Mouse (Mus musculus) brain, embryonic 14.5 days (tissue): Measurements from ENCODE around the gene Wbp2. TPM values are rescaled to one million over a fixed set of nuclear protein-coding genes. Genes with fewer than 3 reads are reported as not detected.

Source experiments
- DNase-seq: peaks from one replicate; pipeline ENCODE4 v3.0.0-alpha.2; 2011; ENCODE audit warnings: low read depth
- CTCF ChIP-seq: fragments of 200-500 bp; IDR thresholded peaks from 2 replicates; pipeline ENCODE4 v1.5.1; 2012; ENCODE audit warnings: inconsistent platforms, mild to moderate bottlenecking, moderate library complexity, borderline replicate concordance; ENCODE audit not compliant: insufficient read depth, insufficient read length; ENCODE audit errors: extremely low read depth
- POLR2A ChIP-seq: fragments of 200-500 bp; IDR thresholded peaks from 2 replicates; pipeline ENCODE4 v1.6.1; 2012; ENCODE audit warnings: mild to moderate bottlenecking, inconsistent platforms, borderline replicate concordance; ENCODE audit not compliant: poor library complexity, insufficient read depth, insufficient read length, severe bottlenecking; ENCODE audit errors: extremely low read depth
- polyA plus RNA-seq: library from polyadenylated mRNA; depleted of rRNA; stranded (reverse); fragments of >200 nt; gene quantifications from 2 replicates; pipeline ENCODE4 v1.2.3, GENCODE M21; 2012; rRNA removed

Gene Wbp2
- 142 and 148 TPM in 2 replicates for polyA plus RNA-seq

DNA sequence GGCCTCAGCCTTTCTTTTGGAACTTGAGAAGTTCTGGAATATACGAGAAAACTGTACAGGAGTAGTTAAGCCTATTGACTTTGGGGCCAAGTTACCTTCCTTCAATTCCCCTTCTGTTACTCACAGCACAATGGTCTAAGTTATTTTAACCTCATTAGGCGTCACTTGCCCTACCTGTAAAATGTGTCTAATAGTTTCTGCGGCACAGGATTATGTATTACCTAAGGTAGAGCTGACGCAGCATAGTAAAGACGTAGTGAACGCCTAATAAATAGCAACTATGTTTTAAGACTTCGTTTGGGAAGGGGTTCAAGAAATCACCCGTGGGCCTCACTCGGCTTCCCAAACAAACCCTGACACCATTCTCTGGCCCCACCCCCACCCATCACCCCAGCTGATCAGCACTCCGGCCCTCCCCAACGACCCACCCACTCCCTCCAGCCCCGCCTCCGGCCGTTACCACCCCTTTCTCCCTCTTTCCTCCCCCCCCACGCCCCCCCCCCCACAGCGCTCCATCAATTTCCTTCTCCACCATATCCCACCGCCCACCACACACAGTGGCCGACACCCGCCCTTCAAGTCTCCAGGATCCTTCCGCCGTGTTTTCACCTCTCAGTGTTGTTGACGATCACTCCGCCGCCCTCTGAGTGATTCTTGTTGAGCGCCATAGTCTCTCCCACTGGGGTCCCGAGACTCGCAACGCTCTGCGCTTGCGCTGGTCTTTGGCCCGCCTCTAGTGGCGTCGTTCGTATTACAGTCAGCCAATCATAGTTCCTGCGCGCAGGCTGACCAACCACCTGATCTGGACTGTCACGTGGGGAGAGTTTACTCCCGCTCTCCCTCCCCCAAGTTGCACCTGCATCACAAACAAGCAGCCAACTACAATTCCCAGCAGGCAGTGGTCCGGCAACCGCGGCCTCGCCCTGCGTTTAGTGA lies at the start of gene Wbp2:
Wbp2 (minus strand) TSS at position 738 of the 936 bp plus-strand sequence.
- DNase-seq: peak; percentile 100
- TF ChIP-seq POLR2A: peak; percentile 49; the same call in 1 of the 2 replicates
- TF ChIP-seq CTCF: no peak; the same call in 1 of the 2 replicates

DNA sequence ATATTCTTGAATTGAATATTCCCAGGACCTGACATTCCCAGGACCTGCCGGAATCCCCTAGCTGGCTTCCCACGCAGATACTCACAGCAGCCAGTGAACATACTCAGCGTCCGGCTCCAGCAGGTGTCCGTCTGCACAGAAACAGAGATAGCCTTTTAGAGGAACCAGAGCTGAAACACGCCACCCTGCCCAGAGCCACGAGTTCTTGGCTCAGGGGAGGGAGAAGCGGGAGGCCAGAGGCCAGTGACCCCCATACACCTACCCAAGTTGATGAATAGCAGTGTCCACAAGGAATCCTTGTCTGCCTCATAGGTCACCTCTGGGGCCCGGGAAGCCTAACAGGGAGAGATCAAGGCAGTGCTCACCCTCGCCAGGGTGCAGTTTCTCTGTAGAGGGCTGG lies 47.4 kb upstream of the Wbp2 start:
- no peak for DNase-seq
- TF ChIP-seq CTCF (no peak), POLR2A (no peak)

DNA sequence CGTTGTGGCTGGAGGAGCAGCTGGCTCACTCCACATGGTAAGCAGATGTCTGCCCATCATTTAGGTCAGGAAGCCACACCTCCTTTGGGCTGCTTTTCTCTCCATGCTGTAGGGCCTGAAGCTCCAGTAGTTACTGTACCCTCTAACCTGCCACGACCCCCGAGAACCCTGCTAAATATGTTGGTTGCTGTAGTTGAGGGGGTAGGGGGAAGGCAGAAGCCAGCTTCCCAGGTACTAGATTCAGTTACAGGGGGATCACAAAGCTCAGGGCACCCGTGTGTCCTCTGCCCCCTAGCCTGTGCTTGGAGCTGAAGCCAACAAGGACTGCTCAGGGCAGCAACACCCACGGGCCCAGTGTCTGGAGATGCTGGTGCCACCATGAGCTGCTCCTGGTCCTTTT lies 46.7 kb upstream of the Wbp2 start:
- DNase-seq: no peak
- TF ChIP-seq CTCF: no peak
- no peak for TF ChIP-seq POLR2A

DNA sequence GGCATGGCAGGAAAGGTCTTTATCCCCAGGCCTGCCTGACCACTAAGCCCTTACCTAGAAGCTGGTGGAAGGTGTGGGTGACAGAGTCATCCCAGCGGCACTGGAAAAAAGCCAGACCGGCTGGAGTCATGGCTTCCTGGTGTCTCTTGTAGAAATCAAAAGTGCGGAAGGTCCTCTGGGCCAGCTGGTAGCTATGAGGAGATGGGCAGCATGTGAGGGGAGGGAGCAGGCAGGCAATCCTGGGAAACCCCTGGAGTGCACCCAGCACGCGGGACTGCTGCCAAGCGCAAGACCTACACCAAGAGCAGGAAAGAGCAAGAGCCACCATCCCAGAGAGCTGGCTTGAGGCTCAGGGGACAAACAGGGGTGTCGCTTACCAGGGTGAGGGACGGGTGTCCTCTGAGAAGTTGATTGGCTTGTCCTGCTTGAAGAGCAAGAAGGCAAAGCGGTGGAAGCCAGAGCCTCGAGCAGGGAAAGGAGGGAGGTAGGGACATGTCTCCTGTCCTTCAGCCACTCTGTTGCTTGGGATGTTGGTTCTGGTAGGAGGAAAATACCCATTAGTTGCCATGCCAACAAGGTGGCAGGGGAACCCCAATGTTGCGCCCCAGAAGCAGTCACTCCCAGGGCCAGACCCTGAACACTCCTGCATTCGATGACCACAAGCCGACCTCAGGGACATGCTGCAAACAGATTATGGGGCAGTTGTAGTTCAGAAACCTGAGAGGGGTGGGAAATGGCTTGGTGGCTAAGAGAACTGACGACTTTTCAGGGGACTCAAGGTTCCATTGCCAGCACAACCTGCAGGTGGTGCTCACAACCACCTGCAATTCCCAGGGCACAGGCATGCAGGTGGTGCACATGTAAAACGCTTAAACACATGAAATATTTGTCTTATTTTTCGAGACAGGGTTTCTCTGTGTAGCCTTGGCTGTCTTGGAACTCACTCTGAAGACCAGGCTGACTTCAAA lies 45.9 kb upstream of the Wbp2 start:
- TF ChIP-seq CTCF (peak; percentile 17; the same call in 1 of the 2 replicates), POLR2A (no peak)
- no peak for DNase-seq

DNA sequence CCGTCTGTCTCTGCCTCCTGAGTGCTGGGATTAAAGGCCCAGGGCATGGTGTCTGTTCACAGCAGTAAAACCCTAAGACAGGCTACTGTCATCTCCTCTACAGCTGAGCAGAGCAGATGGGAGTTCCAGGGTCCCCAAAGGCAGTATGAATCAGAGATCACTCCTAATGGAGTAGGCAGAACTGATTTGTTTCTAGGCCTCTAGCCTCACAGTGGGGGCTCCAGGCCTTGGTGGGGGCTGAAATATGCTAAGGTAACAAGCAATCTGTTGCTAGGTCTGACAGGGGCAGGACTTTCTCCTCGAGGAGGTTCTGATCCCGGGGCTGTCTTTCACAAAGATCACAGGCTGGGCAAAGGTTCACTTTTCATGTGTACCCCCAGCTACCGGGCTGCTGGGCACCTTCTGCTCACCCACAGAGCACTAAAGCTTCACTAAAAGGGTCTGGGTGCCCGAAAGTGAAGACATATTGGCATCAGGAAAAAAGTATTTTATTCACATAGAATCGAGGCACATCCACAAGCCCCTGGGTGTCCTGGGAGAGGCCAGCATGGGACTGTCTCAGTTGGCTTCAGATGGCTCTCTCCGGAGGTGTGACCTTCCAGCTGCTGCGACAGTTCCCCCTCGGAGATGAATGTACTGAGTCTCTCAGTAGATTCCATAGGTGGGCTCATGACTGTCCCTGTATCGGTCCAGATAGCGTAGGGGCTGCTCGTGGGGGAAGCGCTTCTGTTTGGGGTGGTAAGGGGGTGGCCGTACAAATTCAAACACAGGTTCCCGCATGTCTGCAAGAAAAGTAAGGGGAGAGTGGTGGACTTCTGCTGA lies 44.8 kb upstream of the Wbp2 start:
- no peak for TF ChIP-seq CTCF
- TF ChIP-seq POLR2A: no peak
- no peak for DNase-seq

DNA sequence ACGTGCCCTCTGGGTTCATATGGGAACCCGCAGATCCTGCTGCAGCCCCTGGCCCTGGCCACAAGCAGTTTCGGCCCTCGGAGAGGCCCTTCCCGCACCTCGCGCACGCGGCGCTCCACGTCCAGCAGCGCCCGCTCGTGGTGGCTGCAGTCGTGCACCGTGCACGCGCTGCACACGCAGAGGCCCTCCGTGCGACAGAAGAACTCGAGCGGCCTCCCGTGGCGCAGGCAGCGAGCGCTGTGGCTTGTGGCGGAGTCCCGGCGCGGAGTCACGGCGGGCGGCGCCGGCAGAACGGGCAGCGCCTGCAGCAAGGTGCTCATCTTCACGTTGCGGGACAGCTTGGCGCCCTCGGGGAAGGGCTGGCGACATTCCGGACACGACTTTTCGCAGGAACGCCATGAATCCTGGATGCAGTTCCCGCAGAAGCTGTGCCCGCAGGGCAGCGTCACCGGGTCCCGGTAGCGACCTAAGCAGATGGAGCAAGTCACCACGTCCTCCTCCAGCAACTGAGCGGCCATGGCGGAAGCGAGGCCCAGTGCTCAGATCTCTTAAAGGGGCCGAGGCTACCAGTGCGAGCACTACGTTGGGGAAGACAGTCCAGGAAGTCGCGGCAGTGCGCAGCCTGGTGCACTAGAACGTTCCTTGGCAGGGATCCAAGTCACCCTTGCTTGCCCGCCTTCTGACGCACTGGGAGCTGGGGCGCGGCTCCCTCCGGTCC lies 43.9 kb upstream of the Wbp2 start, which contains the start of gene Trim65:
Trim65 (minus strand) TSS at position 641 of the 718 bp plus-strand sequence.
- TF ChIP-seq POLR2A (peak; percentile 50; the same call in 1 of the 2 replicates), CTCF (peak; percentile 71)
- peak; percentile 95 for DNase-seq

DNA sequence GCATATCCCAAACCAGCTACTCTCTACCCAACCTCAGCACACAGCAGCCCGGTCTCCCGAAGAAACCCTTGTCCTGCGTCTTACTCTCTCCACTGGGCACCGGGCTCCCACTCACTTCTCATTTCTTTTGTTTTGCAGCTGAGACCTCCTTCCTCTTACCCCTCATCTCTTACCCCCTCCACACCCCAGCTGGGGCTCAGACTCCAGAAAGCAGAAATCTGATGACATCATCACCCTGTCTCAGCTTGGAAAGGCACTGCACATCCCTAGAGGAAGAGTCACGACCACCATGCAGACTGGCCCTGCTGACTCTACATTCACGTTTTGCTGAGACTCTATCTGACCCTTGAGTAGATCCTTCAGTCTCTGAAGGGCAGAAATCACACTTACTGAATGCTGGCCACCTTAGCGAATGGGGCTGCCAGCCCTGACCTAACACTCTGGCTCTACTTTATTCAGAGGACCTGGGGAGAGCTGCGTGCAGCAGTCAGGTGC lies 43.2 kb upstream of the Wbp2 start:
- peak; percentile 51 for DNase-seq
- TF ChIP-seq CTCF (no peak), POLR2A (no peak)

DNA sequence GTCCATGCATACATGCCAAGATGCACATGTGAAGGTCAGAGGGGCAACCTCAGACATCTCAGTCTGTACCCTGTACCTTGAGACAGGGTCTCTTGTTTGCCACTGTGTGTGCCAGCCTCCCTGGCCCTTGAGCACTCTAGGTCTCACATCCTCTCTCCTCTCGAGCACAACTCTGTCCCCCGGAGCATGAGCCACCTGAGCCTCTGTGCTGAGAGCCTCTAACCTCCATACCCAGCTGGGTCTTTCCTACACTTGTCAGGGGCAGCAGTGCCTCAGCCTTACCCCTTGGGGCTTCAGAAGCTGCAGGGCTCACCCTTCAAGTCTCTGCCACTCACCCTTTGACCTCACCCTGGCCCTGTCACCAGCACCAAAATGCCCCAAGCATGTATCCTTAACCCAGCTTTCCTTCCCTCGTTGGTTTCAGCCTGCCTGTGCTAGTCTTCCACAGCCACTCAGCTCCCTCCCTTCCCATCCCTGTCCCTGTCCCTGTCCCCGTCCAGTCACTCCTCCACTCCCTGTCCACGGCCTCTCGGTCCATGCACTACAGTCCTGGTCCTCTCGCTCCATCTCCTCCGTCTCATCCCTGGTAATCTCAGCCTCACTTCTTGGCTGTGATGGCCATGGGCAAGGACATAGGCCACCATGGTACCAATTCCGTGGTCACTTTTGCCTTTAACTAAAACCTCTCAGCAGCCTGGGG lies 42.4 kb upstream of the Wbp2 start:
- DNase-seq: no peak
- TF ChIP-seq CTCF: no peak
- no peak for TF ChIP-seq POLR2A

DNA sequence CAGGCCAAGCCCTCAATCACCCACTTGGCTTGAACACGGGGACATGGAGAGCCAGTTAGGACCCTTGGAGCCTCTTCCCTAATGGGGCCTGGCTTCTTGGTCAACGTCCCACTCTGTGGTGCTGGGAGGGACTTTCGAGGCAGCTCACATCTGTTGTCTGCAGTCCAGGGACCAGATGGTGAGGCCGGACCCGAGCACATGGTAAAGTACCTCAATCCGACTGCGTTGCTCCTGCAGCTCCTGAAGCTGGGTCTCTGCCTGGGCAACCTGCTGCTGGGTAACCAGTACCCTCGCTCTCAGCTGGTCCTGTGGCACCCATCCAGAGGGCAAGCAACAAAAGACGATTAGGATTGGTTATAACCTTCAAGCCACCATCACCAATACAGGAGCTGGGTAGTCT lies 41.2 kb upstream of the Wbp2 start:
- no peak for TF ChIP-seq POLR2A
- TF ChIP-seq CTCF: no peak
- no peak for DNase-seq
